Mouse (Mus musculus) liver, postnatal 0 days (tissue): ENCODE results near the gene Prps1.

Experiments
- CTCF ChIP-seq: sonication (generic); IDR thresholded peaks from 2 replicates; pipeline ENCODE4 v1.5.1; 2016; ENCODE audit warnings: antibody characterized with exemption, low read depth
- EP300 ChIP-seq: IDR thresholded peaks from 2 replicates; pipeline ENCODE4 v1.6.1; 2016; ENCODE audit warnings: antibody characterized with exemption, low read depth, mild to moderate bottlenecking

- peak; percentile 78 for TF ChIP-seq CTCF
- no peak; the same call in 1 of the 2 replicates for TF ChIP-seq EP300
These were observed 35.6 kb downstream of the Prps1 start for GRCm38 (mm10) chrX:140491884-140492571.
